Mouse (Mus musculus): ENCODE measurements around the gene Ttf2.

The Ttf2 gene

DNA sequence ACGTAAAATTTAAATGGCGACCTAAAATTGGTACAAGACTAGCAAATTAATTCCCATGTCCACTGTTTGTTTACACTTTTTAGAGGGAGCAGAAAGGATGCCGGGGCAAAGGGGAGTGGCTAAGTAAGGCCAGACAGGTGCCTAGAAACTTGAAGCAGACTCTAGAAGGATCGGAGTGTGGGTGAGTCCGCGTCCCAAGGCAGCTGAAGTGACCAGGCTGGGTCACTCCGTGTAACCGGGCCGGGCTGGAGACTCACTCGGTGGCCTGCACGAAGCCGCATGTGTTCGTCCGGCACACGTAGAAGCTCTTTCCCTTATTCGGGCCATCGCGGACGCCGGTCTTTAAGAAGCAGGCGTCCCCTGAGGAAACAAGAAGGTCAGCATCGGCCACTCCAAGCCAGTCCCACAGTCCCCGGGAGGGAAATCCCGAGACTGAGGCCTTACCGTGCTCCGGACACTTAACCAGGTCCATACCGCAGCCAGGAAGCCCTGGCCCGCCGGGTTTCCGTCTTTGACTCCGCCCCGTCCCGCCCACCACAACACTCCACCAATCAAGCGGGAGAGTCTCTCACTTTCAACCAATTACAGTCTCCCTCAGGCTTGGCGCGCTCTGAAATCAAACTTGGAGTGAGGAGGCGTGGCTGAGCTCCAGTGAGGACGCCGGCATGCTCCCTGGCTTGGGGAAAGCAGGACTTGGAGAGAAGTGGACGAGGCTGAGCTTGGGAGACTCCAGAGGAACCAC, at the start of gene Ttf2:
TSS of gene Ttf2 (minus strand) at position 488 of the 742 bp plus-strand sequence.
- DNase-seq (ENCODE audit: low spot score in 2 of 2), result peak; percentile 91 to 94

DNA sequence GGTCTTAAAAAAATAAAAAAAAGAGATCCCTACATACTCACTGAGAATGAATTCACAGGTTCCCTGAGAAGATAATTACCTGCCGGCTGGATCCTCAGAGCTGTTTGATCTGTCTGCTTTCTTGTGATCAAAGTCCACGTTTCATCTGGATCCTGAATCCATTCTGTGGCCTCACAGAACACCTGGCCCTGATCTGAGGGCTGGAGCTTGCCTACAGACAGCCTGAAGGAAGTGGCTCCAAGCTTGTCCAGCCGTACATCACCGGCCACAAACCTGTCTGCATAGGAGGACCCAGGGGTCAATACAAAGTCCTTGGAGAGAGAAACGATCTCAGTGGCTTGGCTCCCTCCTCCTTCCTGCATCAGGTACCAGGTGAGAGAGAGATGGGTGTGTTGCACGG, 49.0 kb upstream of the Ttf2 start:
- DNase-seq (ENCODE audit: low spot score in 2 of 2), result no peak

DNA sequence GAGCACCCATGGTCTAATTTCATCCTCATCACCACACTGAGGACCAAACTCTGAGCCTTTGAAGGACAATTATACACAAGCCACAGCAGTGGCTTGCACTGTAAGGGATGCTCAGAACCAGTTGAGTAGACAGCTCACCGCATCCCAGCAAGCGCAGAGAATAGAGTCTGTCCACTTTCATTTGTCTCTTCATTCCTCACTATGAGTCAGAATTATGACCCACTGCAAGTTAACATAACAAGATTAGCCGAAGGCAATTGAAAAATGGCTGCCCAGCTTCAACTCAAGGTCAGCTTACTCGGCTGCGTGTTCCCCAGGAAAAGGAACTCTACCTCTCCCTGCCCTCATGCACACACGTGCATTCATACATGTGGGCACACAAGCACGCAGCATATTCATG, 46.6 kb upstream of the Ttf2 start:
- DNase-seq (ENCODE audit: low spot score in 2 of 2), result no peak

DNA sequence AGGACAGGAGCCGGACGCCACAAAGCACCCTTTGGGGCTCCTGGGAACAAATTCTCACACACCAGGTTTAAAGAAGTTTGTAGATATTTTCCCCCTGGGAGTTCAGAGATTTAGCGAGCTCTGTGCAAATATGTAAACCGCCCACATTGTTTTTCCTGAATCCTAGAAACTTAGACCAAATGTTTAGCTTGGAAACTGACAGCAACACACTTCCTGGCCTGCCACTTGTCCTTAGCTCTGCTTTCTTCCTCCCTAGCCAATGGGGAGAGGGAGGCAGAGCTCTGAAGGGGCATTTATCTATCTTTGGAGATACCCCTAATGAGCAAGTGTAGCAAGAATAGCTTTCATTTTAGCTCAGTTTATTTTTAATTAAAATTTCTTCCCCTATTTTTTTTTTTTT, 45.8 kb upstream of the Ttf2 start:
- no peak for DNase-seq (ENCODE audit: low spot score in 2 of 2)

DNA sequence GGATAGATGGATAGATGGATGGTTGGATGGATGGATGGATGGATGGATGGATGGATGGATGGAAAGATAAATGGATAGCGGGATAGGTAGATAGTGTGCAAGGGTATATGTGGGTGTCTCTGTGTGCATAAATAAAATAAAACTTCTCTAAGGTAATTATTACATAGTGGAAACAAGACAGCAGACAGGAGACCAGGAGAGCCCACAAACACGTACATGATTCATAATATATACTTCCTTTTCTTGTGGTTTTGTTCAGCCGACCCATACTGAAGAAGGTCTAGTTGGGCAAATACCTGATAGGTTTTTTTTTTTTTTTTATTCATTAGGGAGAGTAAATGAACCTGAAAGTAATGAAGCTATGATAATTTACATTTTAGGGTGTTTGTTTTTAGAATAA, 44.1 kb upstream of the Ttf2 start:
- DNase-seq (ENCODE audit: low spot score in 2 of 2), result no peak

DNA sequence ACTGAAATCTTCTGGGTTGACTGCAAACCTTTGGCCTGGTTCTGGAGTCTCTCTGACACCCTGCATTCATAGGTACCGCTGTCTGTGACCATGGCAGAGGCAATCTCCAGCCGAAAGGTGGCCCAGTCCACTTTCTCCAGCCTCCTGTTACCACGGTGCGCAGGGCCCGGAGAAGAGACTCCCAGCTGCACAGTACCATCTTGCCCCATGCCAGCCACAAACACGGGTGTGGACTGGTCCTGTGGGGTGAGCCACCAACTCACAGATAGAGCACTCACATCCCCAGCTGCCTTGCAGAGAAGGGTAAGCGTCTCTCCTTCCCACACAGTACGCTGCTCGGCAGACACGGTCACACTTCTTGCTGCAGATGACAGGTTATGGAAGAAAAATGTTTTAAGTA, 43.5 kb upstream of the Ttf2 start:
- no peak for DNase-seq (ENCODE audit: low spot score in 2 of 2)

DNA sequence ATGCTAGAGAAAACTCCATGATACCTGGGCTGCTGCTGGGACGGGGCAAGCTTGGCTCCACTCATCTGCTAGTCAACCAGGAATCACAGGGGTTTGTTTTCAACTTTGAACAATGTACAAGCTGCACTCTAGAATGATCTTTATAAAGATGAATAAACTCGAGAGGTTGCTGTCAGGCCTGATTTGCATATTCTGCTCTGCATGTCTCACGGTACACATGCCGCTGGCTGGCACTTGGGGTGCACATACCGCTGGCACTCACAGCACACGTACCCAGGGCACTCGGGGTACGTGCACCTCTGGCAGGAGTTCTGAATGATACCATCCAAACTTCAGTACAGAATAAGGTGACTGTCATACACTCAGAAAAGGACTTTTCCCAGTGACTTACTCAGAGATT, 43.1 kb upstream of the Ttf2 start:
- DNase-seq (ENCODE audit: low spot score in 2 of 2), result no peak

DNA sequence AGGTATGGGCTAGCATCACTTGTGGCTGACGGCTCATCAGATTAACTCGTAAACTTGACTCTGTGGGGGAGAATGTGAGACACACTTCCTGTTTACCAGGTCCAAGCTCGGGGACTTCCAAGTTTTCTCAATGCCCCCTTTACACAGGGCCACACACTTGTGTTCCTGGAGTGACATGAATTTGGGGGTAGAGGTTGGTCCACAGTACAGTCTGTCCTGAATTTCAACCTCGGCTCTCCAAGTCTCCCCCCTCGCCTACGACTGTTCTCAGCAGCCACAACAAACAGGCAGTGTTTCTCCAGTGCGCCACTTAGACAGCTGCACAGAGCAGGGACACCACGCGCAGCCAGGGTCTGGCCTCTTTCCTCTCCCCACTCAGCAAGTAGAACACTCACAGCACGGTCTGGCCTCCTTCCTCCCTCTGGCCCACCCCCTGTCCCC, 42.7 kb upstream of the Ttf2 start:
- no peak for DNase-seq (ENCODE audit: low spot score in 2 of 2)

DNA sequence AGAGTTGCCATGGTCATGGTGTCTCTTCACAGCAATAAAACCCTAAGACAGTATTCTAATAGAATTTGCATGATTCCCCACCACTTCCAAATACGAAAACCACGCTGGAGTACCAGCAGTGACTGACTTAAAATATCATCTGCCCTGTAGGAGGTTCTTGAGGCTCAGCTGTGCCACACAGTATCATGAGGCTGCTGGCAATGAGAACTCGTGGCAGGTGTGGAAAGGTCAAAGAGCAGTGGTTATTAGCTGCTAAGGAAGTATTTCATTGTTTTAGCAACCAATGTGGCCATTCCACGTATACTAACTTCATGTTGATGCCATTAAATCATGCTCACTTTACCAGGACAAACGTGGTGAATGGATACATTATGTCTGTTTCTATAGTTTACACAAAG, 41.7 kb upstream of the Ttf2 start:
- DNase-seq (ENCODE audit: low spot score in 2 of 2), result no peak

DNA sequence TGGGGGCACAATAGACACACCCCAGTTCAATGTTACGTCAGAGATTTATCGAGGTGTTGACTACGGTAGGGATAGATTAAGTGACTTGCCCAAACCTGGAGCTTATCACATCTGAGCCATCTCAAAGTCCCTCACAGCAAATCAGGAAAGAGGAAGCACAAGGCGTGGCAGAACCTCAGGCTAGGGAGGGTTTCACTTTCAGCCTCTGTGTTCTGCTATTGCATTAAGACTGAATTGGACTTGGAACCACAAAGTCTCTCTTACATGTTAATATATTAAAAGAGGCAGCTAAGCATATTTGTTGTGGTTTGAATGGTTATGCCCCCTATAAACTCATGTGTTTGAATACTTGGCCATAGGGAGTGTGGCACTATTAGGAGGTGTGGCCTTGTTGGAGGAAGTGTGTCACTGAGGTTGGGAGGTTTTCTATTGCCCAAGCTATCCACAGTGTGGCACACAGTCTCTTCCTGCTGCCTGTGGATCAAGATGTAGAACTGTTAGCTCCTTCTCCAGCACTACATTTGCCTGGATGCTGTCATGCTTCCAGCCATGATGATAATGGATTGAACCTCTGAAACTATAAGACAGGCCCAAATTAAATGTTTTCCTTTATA, 41.2 kb upstream of the Ttf2 start:
- DNase-seq (ENCODE audit: low spot score in 2 of 2), result peak in 1 of 2 experiments; percentile 30

DNA sequence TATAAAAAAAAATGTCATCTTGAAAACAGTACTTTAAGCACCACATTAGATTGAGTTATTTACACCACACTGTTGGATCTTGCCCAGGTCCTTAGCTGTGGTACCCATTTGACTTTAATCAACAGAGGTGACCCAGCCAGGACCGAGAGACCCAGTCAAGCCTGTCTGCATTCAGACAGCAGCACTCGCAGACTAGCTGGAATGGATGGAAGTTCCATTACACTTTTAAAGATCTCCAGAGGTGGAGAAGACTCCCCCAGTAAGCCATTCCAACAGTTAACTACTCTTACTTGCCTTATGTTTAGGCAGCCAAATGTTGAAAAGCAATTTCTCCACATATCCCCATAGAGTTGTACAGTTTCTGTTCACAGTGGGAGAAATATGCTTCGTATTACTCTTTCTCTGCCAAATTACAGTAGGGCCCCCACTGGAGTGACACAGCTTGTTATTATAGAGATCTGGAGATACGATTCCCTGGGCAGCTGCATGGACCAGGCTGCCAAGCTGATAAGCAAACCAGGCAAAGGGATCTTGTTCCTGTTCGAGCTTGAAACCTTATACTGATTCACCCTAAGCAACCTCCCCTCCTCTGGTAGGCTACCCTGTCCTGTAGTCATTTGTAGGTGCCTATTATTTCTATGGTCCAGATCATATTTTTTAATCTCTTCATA, 37.8 kb upstream of the Ttf2 start:
- no peak for DNase-seq (ENCODE audit: low spot score in 2 of 2)

DNA sequence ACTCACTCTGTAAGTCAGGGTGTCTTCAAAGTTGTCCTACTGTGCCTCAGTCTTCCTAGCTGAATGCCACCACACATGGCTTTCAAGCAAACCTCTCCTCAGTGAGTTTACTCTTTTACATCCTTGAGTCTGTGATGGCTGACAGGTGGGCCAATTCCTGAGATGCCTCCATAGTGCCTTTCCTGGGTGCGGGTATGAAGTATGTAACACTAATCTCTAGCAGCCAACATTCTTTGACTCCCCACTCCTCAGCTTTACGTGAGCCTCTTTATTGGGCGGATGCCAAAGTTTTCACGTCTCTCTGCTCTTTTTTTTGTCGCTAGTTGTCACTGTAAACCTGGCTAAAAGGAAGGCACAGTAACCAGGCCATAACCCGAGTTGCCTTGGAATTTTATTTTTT, 35.9 kb upstream of the Ttf2 start:
- DNase-seq (ENCODE audit: low spot score in 2 of 2), result no peak

DNA sequence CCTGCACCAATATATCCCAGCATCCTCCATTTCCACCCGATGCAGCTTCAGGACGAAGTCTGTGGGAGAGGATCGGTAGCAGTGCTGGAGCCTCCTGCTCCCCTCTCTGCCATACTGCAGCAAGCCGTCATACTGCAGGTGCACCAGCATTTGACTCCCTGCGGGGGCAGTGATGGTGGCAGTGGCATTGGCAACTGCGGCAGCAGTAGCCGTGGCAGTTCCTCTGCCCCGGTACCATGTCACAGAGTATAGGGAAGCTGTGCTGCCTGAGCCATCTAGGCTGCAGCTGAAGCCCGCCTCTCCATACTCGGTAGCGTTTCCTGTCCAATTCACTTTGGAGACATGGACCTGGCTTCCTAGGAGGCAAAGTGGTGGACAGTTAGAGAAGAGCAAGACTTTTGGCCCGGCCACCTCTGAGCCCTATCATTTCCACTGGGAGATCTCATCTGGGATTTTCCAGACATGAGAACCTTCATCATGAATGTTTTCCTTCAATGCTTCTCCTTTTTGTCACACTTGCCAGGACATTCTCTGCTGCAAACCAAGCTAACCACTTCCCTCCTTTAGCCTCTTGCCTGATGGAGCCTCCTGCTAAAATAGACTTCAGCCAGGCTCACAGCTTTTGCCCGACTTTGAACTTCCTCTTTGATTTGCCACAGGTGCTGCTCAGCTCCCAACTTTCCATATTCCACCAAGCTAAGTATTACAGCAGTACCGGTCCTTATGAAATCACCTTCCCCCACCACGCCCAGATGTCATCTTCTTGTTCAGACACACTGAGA, 34.3 kb upstream of the Ttf2 start:
- no peak for DNase-seq (ENCODE audit: low spot score in 2 of 2)

DNA sequence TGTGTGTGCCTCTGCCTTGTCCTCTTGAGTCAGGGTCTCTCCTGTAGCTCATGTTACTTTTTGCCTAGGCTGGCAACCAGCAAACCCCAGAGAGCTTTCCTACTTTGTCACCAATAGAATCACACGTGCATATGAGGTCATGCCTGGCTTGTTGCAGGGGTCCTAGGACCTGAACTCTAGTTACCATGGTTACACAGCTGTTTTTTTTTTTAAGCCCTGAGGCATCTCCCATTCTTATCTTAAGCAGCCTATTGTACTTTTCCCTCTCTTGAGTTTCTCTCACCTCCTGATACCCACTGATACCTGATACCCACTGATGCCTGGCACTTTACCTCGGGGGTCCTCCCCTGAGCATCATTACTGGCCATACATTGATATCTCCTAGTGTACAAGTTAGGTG, 30.3 kb upstream of the Ttf2 start:
- no peak for DNase-seq (ENCODE audit: low spot score in 2 of 2)

DNA sequence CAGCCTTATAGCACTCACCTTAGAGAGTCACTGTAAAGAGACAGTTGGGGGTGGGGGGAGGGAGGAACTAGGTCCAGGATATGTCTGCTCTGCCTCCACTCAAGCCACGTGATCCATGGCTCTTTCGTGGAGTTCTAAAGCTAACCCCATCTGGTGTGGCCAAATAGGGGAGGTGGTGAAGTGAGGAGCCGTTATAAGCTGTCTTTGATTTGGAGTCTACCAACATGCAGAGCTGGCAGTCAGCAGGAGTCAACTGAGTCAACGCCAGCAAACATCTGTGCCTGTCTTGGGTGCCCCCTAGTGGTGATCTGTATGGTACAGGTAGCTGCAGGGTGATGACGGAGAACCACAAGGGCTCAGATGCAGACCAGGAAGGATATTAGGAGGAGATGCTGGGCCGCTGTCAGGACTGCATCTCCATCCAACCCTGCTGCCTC, 29.5 kb upstream of the Ttf2 start:
- peak; percentile 65 to 67 for DNase-seq (ENCODE audit: low spot score in 2 of 2)

DNA sequence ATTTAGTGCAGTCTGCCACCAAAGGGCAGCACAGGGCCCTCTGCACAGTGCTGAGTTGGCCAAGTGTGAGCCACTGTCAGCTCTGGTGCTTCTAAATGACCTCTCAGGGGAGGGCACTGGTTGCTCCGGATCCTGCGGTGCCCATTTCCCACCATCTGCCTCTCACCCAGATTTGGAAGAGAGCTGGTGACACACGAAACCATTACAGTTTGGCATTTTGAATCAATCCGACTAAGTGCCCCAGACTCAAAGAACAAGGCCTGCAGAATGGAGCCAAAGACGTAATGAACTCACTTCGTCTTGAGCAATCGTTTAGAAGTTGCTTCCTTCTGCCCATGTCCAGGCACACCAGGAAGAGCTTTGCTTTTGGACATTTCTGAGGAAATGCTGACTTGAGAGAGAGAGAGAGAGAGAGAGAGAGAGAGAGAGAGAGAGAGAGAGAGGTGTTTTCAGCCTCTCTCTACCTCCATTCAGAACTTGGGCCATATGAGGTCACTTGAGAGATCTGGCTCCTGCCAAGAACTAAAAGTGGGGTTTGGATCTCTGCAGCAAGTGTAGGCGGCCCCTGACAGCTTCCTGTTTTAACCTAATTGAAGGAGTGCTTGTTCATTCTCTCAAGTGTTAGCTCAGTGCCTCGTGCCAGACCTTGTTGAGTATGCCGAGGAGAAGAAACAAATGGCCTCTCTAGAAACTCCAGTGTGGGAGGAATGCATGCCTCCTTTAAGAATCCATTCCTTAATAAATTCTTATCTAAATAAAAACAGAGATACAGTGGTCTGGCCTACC, 28.5 kb upstream of the Ttf2 start:
- peak in 1 of 2 experiments; percentile 17 for DNase-seq (ENCODE audit: low spot score in 2 of 2)

DNA sequence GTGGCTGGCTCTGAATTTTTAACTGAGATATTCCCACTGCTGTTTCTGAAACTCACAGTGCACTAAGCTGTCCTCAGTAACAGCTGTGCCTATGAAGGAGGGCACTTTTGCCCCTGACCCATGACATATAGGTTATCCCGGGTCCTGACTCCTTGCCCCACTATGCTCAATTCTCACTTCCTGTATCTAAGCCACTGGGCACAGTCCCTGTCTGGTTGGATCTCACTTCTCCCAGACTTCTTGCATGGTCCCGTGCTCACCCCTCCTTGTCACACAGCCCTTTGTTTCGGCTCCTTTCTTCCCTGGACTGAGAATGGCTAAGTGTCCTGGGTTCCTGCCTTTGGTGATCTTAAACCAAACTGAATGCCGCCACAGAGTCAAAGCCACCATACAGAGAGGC, 24.8 kb upstream of the Ttf2 start:
- no peak for DNase-seq (ENCODE audit: low spot score in 2 of 2)

DNA sequence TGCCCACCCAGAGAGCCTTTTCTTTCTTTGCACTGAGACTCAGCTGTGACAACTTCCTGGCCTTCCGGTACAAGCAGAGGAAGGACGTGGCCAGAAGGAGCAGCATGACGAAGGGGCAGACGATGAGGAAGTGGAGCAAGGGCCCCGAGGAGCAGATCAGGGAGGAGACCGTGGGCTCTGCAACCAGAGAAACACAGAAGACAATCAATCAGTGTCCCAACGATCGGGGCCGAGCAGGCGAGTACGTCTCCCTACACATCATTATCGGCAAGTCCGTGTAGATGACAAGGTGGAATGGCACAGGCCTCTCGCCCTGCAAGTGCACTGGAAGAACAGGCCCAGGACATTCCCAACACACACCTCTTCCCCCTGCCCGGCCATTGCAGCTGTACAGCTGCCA, 24.3 kb upstream of the Ttf2 start:
- DNase-seq (ENCODE audit: low spot score in 2 of 2), result peak in 1 of 2 experiments; percentile 20

DNA sequence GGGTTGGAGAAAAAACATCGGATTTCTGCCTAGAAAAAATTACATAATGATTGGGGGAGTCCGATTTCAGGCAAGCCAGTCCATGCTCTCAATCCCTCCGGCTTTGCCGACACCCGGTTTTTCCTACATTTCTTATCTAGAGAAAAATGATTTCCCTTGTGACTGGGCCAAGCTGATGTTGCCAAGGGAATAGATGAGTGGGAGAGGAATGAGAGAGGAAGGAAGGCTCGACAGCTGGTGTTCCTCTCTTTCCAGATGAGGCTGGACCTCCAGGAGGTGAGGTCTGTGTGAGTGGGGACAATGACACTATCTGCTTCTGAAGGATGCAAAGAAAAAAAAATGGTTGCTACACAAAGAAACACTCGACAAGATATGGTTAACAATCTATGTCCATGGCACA, 23.7 kb upstream of the Ttf2 start:
- DNase-seq (ENCODE audit: low spot score in 2 of 2), result no peak

DNA sequence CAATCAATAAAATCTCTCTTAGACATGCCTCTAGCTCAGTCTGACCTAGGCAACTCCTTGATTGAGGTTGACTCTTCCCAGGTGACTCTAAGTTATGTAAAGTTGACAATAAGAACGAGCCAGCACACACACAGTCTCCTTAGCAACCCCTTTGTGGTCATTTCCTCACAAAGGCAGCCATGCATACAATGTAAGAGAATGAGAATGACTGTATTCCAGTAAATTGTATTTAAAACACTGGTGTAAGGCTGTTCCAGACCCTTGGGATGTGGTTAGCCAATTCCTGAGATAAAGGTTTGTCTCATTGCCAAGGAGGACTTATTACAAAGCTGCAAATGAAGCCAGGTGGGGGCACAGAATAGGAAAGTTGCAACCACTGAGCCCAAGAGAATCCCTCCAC, 20.8 kb upstream of the Ttf2 start:
- no peak for DNase-seq (ENCODE audit: low spot score in 2 of 2)

DNA sequence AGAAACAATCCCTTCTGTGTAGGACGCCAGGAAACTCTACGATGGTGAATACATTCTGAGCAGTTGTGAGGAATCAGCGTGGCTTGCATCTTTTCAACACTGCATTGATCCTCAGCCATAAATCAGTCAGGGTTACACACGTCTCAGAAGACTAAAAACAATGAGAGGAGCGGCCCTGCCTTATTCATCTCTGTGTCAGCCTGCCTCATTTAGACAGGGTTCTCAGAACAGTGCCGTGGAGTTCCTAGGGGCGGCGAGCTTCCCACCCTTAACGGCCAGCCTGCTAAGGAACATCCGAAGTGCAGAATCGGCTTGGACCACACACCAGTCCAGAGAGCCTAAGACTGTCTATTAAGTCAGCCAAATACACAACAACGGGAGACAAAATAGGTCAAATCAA, 20.0 kb upstream of the Ttf2 start:
- DNase-seq (ENCODE audit: low spot score in 2 of 2), result no peak

Data from urinary bladder, postnatal 36 days (tissue).